Mouse (Mus musculus): ENCODE results near the gene Pigq. TPM values are rescaled to one million over a fixed set of nuclear protein-coding genes. Genes with fewer than 3 reads are reported as not detected.

Gene Pigq
- total RNA-seq, 2 experiments from 2014 or later: 123 to 126 TPM

DNA sequence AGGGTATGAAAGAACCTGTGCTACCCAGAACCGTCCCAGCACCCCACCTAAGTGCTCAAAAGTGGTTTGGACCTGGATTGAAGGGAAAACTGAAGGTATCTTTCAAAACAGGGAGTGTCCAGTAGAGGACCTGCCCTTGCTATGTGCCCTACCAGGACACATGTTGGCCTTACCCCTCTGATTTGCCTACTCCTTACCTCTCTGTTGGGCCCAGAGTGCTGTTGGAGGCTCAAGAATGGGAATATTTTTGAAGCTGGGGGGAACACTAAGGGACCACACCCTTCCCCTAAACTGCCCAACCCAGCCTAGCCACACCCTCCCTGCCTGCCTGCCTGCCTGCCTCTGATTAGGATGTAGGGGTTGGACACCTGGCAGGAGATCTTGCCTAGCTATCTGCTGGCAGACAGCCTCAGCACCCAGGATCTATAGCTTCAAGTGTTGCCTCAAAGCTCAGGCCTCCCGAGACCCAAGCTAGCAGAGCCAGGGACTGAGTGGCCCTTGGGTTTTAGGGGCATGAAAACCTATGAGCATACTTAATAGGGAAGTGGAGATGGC, 2.1 kb downstream of the Pigq start:
- intact Hi-C loops (cut with DNase I): no loop called here
- no peak for DNase-seq (ENCODE audit: extremely low spot score in 1 of 2, low spot score in 2 of 2)

GRCm38 (mm10) chr17:25941511-25942241, 3.1 kb downstream of the Pigq start:
- intact Hi-C loops (cut with DNase I): no loop called here
- DNase-seq (ENCODE audit: extremely low spot score in 1 of 2, low spot score in 2 of 2): peak; percentile 46 to 88

- intact Hi-C loops (cut with DNase I): no loop called here
- no peak for DNase-seq (ENCODE audit: extremely low spot score in 1 of 2, low spot score in 2 of 2)
These were observed 10.2 kb downstream of the Pigq start for GRCm38 (mm10) chr17:25934526-25934925.

DNA sequence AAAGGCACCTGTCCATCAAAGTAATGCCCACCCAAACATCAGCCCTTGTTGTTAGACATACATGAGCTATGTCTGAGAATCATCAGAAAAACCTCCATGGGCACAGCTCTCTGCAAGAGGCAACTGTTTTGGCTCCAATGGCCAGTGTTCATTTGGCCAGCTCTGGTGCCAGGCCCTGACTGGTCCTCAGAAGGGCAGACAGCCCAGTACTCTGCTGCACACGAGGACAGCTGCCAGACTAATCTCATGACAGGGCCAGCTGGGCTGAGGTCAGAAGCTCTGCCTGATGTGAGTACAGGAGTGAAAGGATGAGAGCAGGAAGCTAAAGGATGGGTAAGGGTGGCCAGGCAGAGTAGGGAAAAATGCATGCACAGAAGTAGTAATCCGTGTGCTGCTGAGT, 19.4 kb downstream of the Pigq start:
- no peak for DNase-seq (ENCODE audit: extremely low spot score in 1 of 2, low spot score in 2 of 2)
- intact Hi-C loops (cut with DNase I): no loop called here

- DNase-seq (ENCODE audit: extremely low spot score in 1 of 2, low spot score in 2 of 2): peak in 1 of 2 experiments; percentile 60
- intact Hi-C loops (cut with DNase I): no loop called here
These were observed 22.6 kb downstream of the Pigq start for GRCm38 (mm10) chr17:25922120-25922519.

DNA sequence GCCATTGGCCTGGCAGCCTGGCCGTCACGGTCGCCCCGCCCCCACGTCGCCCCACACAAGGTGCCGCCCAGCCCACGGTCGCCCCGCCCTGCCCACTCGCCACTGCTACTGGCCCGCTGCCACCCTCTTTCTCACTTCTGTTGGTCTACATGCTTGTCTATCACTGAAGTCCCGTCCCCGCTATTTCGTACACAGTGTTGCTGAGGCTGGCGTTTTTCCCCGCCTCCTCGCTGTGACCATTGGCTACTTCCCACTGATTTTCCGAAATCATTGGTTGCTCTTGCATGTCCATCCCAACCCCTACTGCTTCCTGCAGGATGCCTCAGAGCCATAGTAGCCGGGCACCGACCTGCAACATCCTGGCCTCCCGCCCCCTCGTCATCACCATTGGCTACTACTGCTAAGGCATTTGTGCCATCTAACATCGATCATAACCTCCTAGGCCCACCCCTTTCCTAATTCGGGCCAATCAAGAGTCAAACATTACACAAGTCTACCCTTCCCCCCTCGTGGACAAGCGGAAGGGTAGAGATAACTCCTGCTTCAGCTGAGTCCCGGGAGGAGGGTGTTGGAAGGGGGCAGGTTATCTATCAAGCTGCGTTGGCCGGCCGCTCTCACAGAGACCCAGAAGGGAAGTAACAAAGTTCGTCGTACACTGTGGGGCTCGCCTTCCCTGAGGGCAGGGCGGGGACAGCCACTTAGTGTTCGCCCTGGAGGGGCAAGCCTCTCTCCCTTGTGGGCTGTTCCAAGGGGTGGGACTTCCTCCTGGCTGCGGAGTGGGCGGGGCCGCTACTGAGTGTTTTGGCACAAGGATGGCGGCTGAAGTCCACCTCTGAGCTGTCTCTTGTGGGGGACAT, 24.7 kb downstream of the Pigq start:
- DNase-seq (ENCODE audit: extremely low spot score in 1 of 2, low spot score in 2 of 2): peak; percentile 100
- intact Hi-C loops (cut with DNase I): no loop called here

DNA sequence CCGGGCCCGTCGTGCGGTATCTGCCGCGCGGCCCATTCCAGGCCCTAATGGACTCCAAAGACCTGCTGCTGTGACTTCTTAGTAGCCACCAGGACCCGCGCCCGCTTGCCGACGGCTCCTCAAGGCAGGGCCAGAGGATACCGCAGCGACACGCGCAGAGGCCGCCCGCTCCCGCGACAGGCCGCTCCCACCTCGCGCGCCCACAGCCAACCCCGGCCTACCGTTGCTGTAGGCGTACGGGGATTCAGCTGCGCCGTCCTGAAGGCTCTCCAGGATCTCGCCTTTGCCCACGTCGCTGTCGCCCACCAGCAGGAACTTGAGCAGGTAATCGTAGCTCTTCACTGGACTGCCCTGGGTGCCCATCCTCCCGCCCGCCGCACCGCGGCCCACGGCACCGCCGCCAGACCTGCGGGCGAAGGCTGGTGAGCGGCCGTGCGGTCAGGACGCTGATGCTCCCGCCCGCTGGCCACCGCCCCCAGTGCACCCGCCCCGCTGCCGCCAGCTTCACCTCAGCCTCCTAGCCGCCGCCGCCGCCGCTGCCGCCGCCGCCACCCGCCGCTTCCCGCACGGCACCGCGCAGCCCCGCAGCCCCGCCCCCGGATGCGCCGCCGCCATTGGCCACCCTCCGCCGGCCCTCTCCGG, 25.5 kb downstream of the Pigq start, which contains the start of gene Rab40c:
TSS of gene Rab40c (minus strand) at position 584 of the 642 bp plus-strand sequence.
- DNase-seq (ENCODE audit: extremely low spot score in 1 of 2, low spot score in 2 of 2): peak; percentile 45 to 79
- intact Hi-C loops (cut with DNase I): no loop called here

DNA sequence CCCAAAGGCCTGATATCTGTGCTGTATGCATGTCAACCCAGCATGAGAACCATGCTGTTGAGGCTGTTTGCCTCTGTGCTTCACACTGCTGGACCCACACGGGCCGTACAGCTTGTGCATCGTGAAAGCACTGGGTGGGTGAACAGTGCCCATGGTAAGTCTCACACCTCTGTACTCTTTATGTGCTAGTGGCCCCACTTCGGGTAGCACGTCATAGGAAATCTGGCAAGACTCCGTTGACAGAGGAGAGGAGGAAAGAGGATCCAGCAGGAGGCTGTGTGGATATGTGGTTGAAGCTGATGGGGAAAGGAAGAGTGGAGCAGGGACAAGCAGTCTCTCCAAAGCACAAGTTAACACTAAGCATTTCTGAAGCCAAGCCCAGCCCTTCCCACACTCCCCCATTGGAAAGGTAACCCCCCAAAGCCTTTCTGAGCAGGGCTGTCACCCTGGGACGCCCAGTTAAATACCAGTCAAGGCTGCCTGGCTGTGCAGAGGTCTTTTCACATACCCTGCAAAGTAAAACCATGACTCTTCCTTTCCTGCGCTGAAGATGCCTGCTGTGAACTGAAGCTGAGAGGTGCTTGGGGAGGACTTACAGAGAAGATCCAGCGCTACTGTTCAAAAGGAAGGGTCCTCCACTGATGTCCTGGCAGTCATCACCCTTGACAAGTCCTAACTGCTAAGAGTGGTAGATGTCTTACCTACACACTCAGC, 26.5 kb downstream of the Pigq start:
- no peak for DNase-seq (ENCODE audit: extremely low spot score in 1 of 2, low spot score in 2 of 2)
- intact Hi-C loops (cut with DNase I): no loop called here

- no peak for DNase-seq (ENCODE audit: extremely low spot score in 1 of 2, low spot score in 2 of 2)
- intact Hi-C loops (cut with DNase I): no loop called here
These were observed 27.6 kb downstream of the Pigq start for GRCm38 (mm10) chr17:25916931-25917647.

GRCm38 (mm10) chr17:25914295-25914694, 30.4 kb downstream of the Pigq start:
- DNase-seq (ENCODE audit: extremely low spot score in 1 of 2, low spot score in 2 of 2): no peak
- intact Hi-C loops (cut with DNase I): no loop called here

DNA sequence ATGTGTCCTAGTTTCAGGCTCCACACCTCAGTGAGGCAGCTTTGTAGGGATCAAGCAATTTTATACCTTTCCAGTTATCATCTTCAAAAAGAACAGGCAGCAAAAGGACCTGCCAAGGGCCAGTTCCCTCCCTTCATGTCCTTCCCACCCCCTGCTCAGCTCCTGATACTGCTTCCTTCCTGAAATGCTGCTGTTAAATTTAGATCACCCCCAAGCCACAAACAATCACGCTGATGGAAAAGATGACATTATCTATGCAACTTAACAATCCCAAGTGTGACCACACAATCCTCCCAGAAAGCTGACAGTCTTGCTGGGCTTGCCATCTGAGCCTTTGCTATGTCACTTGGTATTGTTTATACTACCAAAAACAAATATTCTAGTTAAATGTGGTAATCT, 30.9 kb downstream of the Pigq start:
- intact Hi-C loops (cut with DNase I): no loop called here
- no peak for DNase-seq (ENCODE audit: extremely low spot score in 1 of 2, low spot score in 2 of 2)

GRCm38 (mm10) chr17:25913186-25913876, 31.4 kb downstream of the Pigq start:
- intact Hi-C loops (cut with DNase I): no loop called here
- DNase-seq (ENCODE audit: extremely low spot score in 1 of 2, low spot score in 2 of 2): peak in 1 of 2 experiments; percentile 43

DNA sequence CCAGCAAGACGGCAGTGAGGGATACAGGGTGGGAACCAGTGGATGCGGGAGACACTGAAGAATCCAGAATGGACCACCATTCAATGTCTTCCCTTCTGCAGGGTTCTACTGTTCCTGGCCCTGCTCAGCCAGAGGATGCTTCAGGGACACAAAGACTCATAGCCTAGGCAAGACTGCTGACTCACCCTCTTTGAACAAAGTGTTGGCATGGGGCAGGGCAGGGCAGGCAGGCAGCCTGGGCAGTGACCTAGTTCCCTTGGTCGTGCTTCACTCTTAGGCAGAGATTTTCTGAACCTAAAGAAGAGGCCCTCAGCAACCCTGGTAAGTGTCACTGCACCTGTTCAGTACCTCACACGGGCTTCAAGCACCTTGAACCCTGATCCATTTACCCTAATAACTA, 32.9 kb downstream of the Pigq start:
- intact Hi-C loops (cut with DNase I): no loop called here
- DNase-seq (ENCODE audit: extremely low spot score in 1 of 2, low spot score in 2 of 2): no peak

GRCm38 (mm10) chr17:25907640-25908039, 37.1 kb downstream of the Pigq start:
- DNase-seq (ENCODE audit: extremely low spot score in 1 of 2, low spot score in 2 of 2): no peak
- intact Hi-C loops (cut with DNase I): no loop called here

- no peak for DNase-seq (ENCODE audit: extremely low spot score in 1 of 2, low spot score in 2 of 2)
- intact Hi-C loops (cut with DNase I): no loop called here
These were observed 41.7 kb downstream of the Pigq start for GRCm38 (mm10) chr17:25903061-25903460.

- no peak for DNase-seq (ENCODE audit: extremely low spot score in 1 of 2, low spot score in 2 of 2)
- intact Hi-C loops (cut with DNase I): no loop called here
These were observed 44.5 kb downstream of the Pigq start for GRCm38 (mm10) chr17:25900193-25900592.

DNA sequence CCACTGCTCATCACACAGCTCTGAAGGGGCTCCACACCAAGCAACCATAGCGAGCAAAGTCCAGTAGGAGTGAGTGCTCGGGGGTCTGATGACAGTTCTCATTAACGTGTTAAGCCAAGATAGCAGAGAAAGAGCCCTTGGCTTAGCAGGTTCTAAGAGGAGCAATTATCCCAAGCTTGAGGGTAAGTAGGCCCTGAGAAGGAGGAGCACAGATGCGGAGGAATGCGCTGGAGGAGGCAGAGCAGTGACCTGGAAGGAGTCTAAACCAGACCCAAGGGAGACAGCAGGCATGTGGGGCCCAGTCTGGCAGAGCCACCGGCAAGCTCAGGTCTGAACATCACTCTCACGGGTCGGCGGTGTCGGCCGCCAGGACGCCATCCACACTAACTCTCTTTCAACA, 48.8 kb downstream of the Pigq start:
- intact Hi-C loops (cut with DNase I): no loop called here
- no peak for DNase-seq (ENCODE audit: extremely low spot score in 1 of 2, low spot score in 2 of 2)

- intact Hi-C loops (cut with DNase I): no loop called here
- DNase-seq (ENCODE audit: extremely low spot score in 1 of 2, low spot score in 2 of 2): no peak
These were observed 49.3 kb downstream of the Pigq start for GRCm38 (mm10) chr17:25895415-25895814.

All from left cerebral cortex, postnatal 10 days (tissue).